Mouse (Mus musculus) heart, postnatal 14 days (tissue): ENCODE measurements around the gene Gm648. TPM values are rescaled to one million over a fixed set of nuclear protein-coding genes. Genes with fewer than 3 reads are reported as not detected.
"Not testable (repeated sequence)": the region's sequence is repeated elsewhere in the genome, so short reads cannot be mapped to it uniquely, and the experiment has no call there.

Experiments
- DNase-seq, 2 experiments: peaks; one replicate each; pipeline ENCODE4 v3.0.0; 2021 to 2022
- intact Hi-C: fragments of 180-260 bp; cut with DNase I; formaldehyde crosslinking; loops from one replicate; pipeline ENCODE4 v1.15.1; 2025
- long read RNA-seq, 2 experiments: library from polyadenylated mRNA; stranded (forward); transcript quantifications; one replicate each; pipeline ENCODE4 v2.0.0; 2021
- microRNA-seq, 2 experiments: library from miRNA; unstranded; fragments of <30 nt; microRNA quantifications; one replicate each; pipeline ENCODE4 v1.2.0; 2021 to 2022
- total RNA-seq, 2 experiments: library from RNA; stranded (reverse); gene quantifications; 2 replicates each; pipeline ENCODE4 v1.2.3; 2021

The Gm648 gene
- total RNA-seq, result not detected
- long read RNA-seq, experiment 1, result 0 reads
- long read RNA-seq, experiment 2, result 0 reads

- no peak for DNase-seq
- intact Hi-C loops, result no loop called here
These were observed at the start of gene Gm648 for GRCm38 (mm10) chrX:56549506-56549905. TSS of gene Gm648 (minus strand) at chrX:56549606.

DNA sequence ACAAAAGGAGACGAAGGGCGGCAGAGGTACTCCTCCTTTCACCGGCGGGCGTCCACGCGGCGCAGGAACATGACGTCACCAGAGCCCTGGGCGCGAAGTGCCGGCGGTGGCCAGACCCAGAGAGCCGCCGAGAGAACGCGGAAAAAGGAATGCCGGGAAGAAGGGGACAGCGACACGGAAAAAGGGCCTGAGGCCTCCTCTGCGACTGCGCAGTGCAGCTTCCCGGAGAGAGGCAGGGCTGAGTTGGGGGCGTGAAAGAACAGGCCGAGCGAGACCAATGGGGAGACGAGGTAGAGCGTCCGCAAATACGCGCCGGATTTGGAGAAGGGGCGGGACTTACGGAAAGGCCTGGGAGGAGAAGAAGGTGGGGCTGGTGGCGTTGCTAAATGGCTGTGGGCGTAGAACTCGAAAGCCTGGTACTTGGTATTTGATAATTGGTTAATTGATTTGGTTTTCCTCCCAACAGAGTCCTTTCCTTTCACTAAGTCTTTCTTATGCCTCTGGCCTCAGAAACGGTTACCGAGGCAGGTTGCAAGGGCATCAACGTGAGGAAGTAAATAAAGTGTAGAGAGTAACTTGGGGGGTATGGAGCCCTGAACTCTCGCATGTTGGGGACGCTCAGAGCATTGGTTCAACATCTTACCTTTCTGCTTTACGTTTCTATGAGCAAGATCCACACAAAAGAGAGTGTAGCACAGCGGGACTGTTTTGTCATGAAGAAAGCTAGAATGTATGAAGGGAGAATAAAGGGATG is 48.7 kb upstream of the Gm648 start, which contains the start of gene Mmgt1:
Gene Mmgt1 (minus strand): TSS at position 183 of the 754 bp plus-strand sequence.
- peak; percentile 89 to 91 for DNase-seq
- intact Hi-C loops, result loop anchor here (5.0 kb wide), 1 partner anchor 66 kb away; no protein-coding TSS in a partner anchor

- DNase-seq, result peak; percentile 1 to 35
These were observed 47.9 kb upstream of the Gm648 start for GRCm38 (mm10) chrX:56597219-56597886.

DNA sequence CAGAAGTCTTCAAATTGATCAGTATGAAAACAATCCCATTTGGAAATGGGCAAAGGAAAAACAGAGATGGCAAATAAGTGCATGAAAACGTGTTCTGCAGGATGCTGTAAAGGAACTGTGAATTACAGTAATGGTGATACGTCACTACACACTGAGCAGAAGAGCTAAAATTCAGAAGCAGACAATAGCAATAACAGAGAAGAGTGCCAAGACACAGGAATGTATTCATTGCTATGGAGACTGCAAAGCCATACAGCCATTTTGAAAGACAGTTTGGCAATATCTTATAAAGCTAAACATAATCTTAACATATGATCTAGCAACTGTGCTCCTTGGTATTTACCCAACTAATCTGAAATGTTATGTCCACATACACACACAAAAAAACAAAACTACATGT is 28.8 kb upstream of the Gm648 start:
- DNase-seq, result no peak
- intact Hi-C loops, result no loop called here

More at GRCm38 (mm10) chrX:56597219-56597886, 47.9 kb upstream of the Gm648 start:
- intact Hi-C loops, result loop anchor here (5.0 kb wide), 1 partner anchor 65 kb away; no protein-coding TSS in a partner anchor

DNA sequence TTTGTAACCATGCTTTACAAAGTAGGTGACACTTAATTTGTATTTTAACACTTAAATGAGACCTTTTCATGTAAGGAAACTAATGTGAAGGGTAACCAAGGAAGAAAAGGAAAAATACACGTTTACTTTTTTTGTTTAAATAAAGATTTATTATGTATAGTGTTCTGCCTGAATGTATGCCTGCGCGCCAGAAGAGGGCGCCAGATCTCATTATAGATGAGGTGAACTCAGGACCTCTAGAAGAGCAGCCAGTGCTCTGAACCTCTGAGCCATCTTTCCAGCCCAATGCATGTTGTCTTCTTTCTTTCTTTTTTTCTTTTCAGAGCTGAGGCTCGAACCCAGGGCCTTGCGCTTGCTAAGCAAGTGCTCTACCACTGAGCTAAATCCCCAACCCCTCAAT is 23.1 kb upstream of the Gm648 start:
- intact Hi-C loops, result no loop called here
- DNase-seq, result peak; percentile 11 to 29

GRCm38 (mm10) chrX:56553584-56553983 is 4.2 kb upstream of the Gm648 start:
- intact Hi-C loops, result no loop called here
- DNase-seq, result no peak

- peak; percentile 11 to 17 for DNase-seq
- intact Hi-C loops, result loop anchor here (10.0 kb wide), 1 partner anchor 298 kb away; no protein-coding TSS in a partner anchor
These were observed 12.2 kb downstream of the Gm648 start for GRCm38 (mm10) chrX:56537162-56537561.

DNA sequence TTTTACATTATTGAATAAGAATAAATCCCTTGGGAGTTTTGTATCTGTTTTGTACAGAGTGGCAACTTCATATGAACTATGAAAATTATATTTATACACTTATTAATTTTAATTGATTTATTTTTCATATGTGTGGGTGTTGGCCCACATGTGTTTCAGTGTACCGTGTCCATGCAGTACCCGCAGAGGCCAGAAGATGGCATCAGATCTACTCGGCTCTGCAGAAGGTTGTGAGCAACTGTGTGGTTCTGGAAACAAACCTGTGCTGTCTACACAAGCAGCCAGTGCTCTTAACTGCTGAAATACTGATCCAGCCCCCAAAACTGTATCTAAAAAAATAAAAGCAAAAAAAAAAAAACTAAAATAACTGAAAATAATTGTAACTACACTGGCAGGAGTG is 18.1 kb downstream of the Gm648 start:
- DNase-seq, result peak; percentile 55 to 72
- intact Hi-C loops, result loop anchor here (5.0 to 10.0 kb wide), 2 partner anchors 66 to 304 kb away; partner anchors contain the start of gene Mmgt1

DNA sequence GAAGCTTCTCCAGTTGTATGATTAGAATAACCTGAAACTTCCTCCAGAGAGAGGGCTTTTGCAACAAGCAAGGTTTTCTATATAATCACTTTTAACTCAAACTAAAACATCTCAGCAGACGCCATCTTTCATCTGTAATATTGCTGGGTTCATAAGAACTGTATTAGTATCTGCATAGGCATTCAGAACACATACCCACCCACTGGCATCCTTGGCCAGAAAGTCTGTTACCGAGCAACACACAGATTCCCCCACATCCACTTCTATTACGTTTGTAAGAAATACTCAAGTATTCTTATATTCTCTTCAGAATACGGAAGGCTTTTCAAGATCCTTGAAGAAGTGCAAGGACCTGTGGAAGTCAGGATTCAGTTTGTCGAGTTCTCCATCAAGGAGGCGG is 25.0 kb downstream of the Gm648 start, which contains the start of gene Gm10477:
Gene Gm10477 (plus strand): TSS at position 301 of the 400 bp plus-strand sequence.
- DNase-seq, intact Hi-C loops: not testable (repeated sequence)

GRCm38 (mm10) chrX:56497241-56497640 is 52.2 kb downstream of the Gm648 start:
- intact Hi-C loops, result no loop called here
- DNase-seq, result peak; percentile 10 to 16

Small RNAs within 50 kb of the gene (microRNA-seq; reads per million reads assigned to microRNA genes)
- 0 to 2.2 reads per million in 2 experiments for gene Mir5116

Other genes starting within 250 kb of the Gm648 start
- 1 to 10 TPM; 4.1 to 4.9 TPM for gene Zfp449, start 203.2 kb downstream of the Gm648 start, total RNA-seq
- under 1 TPM; 0.15 to 0.22 TPM for gene Smim10l2a, start 175.0 kb downstream of the Gm648 start, total RNA-seq
- gene Gm2174, start 101.6 kb downstream of the Gm648 start, total RNA-seq, result 1 to 10 TPM in 1 of 2 experiments, under 1 TPM in 1; 0.98 to 1.4 TPM
- 10 to 100 TPM; 10.9 to 11.3 TPM for gene Ints6l, start 94.7 kb downstream of the Gm648 start, total RNA-seq
- gene Gm10477, start 24.9 kb downstream of the Gm648 start, total RNA-seq, result not detected
- 10 to 100 TPM; 26.3 to 28.6 TPM for gene Mmgt1, start 48.5 kb upstream of the Gm648 start, total RNA-seq
- gene Slc9a6, start 60.2 kb upstream of the Gm648 start, total RNA-seq, result 10 to 100 TPM; 18.2 to 20.3 TPM
- 100 to 1,000 TPM in 1 of 2 experiments, 10 to 100 TPM in 1; 98.3 to 107 TPM for gene Fhl1, start 182.2 kb upstream of the Gm648 start, total RNA-seq